Mouse (Mus musculus): ENCODE measurements around the gene Gfod1. TPM values are rescaled to one million over a fixed set of nuclear protein-coding genes. Genes with fewer than 3 reads are reported as not detected.

The Gfod1 gene
- polyA plus RNA-seq, 1 experiment from 2014 or later: 0.93 TPM

- H3K27ac ChIP-seq (ENCODE audit: low read length): peak overlapping the region; percentile 75
- H3K9ac ChIP-seq (ENCODE audit: low read length): peak overlapping the region; percentile 48
- H3K4me2 ChIP-seq (ENCODE audit: low read depth, low read length): peak overlapping the region; percentile 64
- H3K4me1 ChIP-seq (ENCODE audit: control insufficient read depth, insufficient read depth, low read length): peaks cover 38% of the 10 kb centered on the region
- peak overlapping the region; percentile 42 for H3K4me3 ChIP-seq (ENCODE audit: low read length)
- 7% methylated on average over 1 of the region's 2 CpGs for WGBS
- no peaks in the 10 kb centered on the region for H3K36me3 ChIP-seq (ENCODE audit: control insufficient read depth, insufficient read depth)
- H3K27me3 ChIP-seq (ENCODE audit: control insufficient read depth, insufficient read depth, low read length): no peaks in the 10 kb centered on the region
- no peaks in the 10 kb centered on the region for H3K9me3 ChIP-seq (replicated peaks; ENCODE audit: control insufficient read depth, low read length)
- peak; percentile 33 for ATAC-seq (replicated peaks; ENCODE audit: extremely low read depth, insufficient read depth, low FRiP score)
Measured at GRCm38 (mm10) chr13:43191290-43191689, 112.7 kb downstream of the Gfod1 start.

GRCm38 (mm10) chr13:43187736-43188135, 116.2 kb downstream of the Gfod1 start:
- no peak for ATAC-seq (replicated peaks; ENCODE audit: extremely low read depth, insufficient read depth, low FRiP score)
- no peak overlapping the region for H3K4me2 ChIP-seq (ENCODE audit: low read depth, low read length)
- H3K27ac ChIP-seq (ENCODE audit: low read length): no peak overlapping the region
- H3K9me3 ChIP-seq (replicated peaks; ENCODE audit: control insufficient read depth, low read length): no peaks in the 10 kb centered on the region
- H3K27me3 ChIP-seq (ENCODE audit: control insufficient read depth, insufficient read depth, low read length): no peaks in the 10 kb centered on the region
- H3K9ac ChIP-seq (ENCODE audit: low read length): no peak overlapping the region
- 95% methylated on average over 4 of the region's 4 CpGs for WGBS
- H3K36me3 ChIP-seq (ENCODE audit: control insufficient read depth, insufficient read depth): no peaks in the 10 kb centered on the region
- no peak overlapping the region for H3K4me3 ChIP-seq (ENCODE audit: low read length)
- peaks cover 18% of the 10 kb centered on the region for H3K4me1 ChIP-seq (ENCODE audit: control insufficient read depth, insufficient read depth, low read length)

- Histone ChIP-seq H3K9ac (ENCODE audit: low read length) (peak overlapping the region; percentile 64), H3K4me3 (ENCODE audit: low read length) (peak overlapping the region; percentile 45), H3K27me3 (ENCODE audit: control insufficient read depth, insufficient read depth, low read length) (0 out of 2 replicates have a peak, but pooled peaks cover 5% of the 10 kb centered on the region), H3K4me2 (ENCODE audit: low read depth, low read length) (peak overlapping the region; percentile 60), H3K27ac (ENCODE audit: low read length) (no peak overlapping the region), H3K4me1 (ENCODE audit: control insufficient read depth, insufficient read depth, low read length) (no peaks in the 10 kb centered on the region), H3K9me3 (replicated peaks; ENCODE audit: control insufficient read depth, low read length) (no peaks in the 10 kb centered on the region), H3K36me3 (ENCODE audit: control insufficient read depth, insufficient read depth) (no peaks in the 10 kb centered on the region)
- WGBS: 51% methylated on average over 8 of the region's 8 CpGs
- no peak for ATAC-seq (replicated peaks; ENCODE audit: extremely low read depth, insufficient read depth, low FRiP score)
Measured at GRCm38 (mm10) chr13:43183248-43184055, 120.5 kb downstream of the Gfod1 start.

- Histone ChIP-seq H3K9ac (ENCODE audit: low read length) (peak overlapping the region; percentile 64), H3K36me3 (ENCODE audit: control insufficient read depth, insufficient read depth) (no peaks in the 10 kb centered on the region), H3K4me2 (ENCODE audit: low read depth, low read length) (peak overlapping the region; percentile 60), H3K27me3 (ENCODE audit: control insufficient read depth, insufficient read depth, low read length) (0 out of 2 replicates have a peak, but pooled peaks cover 5% of the 10 kb centered on the region), H3K4me1 (ENCODE audit: control insufficient read depth, insufficient read depth, low read length) (no peaks in the 10 kb centered on the region), H3K4me3 (ENCODE audit: low read length) (peak overlapping the region; percentile 45), H3K9me3 (replicated peaks; ENCODE audit: control insufficient read depth, low read length) (no peaks in the 10 kb centered on the region), H3K27ac (ENCODE audit: low read length) (no peak overlapping the region)
- WGBS: 8% methylated on average over 14 of the region's 14 CpGs
- ATAC-seq (replicated peaks; ENCODE audit: extremely low read depth, insufficient read depth, low FRiP score): no peak
Measured at GRCm38 (mm10) chr13:43182465-43183201, 121.3 kb downstream of the Gfod1 start.

- Histone ChIP-seq H3K4me1 (ENCODE audit: control insufficient read depth, insufficient read depth, low read length) (no peaks in the 10 kb centered on the region), H3K9me3 (replicated peaks; ENCODE audit: control insufficient read depth, low read length) (no peaks in the 10 kb centered on the region), H3K9ac (ENCODE audit: low read length) (no peak overlapping the region), H3K27ac (ENCODE audit: low read length) (no peak overlapping the region), H3K36me3 (ENCODE audit: control insufficient read depth, insufficient read depth) (no peaks in the 10 kb centered on the region), H3K27me3 (ENCODE audit: control insufficient read depth, insufficient read depth, low read length) (0 out of 2 replicates have a peak, but pooled peaks cover 5% of the 10 kb centered on the region), H3K4me3 (ENCODE audit: low read length) (no peak overlapping the region), H3K4me2 (ENCODE audit: low read depth, low read length) (no peak overlapping the region)
- no peak for ATAC-seq (replicated peaks; ENCODE audit: extremely low read depth, insufficient read depth, low FRiP score)
- WGBS: 68% methylated on average over 7 of the region's 7 CpGs
Measured at GRCm38 (mm10) chr13:43181104-43181503, 122.9 kb downstream of the Gfod1 start.

- Histone ChIP-seq H3K9me3 (replicated peaks; ENCODE audit: control insufficient read depth, low read length) (no peaks in the 10 kb centered on the region), H3K9ac (ENCODE audit: low read length) (no peak overlapping the region), H3K4me3 (ENCODE audit: low read length) (no peak overlapping the region), H3K27me3 (ENCODE audit: control insufficient read depth, insufficient read depth, low read length) (0 out of 2 replicates have a peak, but pooled peaks cover 5% of the 10 kb centered on the region), H3K27ac (ENCODE audit: low read length) (no peak overlapping the region), H3K4me2 (ENCODE audit: low read depth, low read length) (no peak overlapping the region), H3K4me1 (ENCODE audit: control insufficient read depth, insufficient read depth, low read length) (peaks cover under 1% of the 10 kb centered on the region; the same call in 1 of the 2 replicates), H3K36me3 (ENCODE audit: control insufficient read depth, insufficient read depth) (no peaks in the 10 kb centered on the region)
- WGBS: 81% methylated on average over 7 of the region's 7 CpGs
- ATAC-seq (replicated peaks; ENCODE audit: extremely low read depth, insufficient read depth, low FRiP score): no peak
Measured at GRCm38 (mm10) chr13:43177317-43177716, 126.7 kb downstream of the Gfod1 start.

- Histone ChIP-seq H3K36me3 (ENCODE audit: control insufficient read depth, insufficient read depth) (no peaks in the 10 kb centered on the region), H3K9ac (ENCODE audit: low read length) (no peak overlapping the region), H3K4me1 (ENCODE audit: control insufficient read depth, insufficient read depth, low read length) (peaks cover 7% of the 10 kb centered on the region), H3K4me2 (ENCODE audit: low read depth, low read length) (no peak overlapping the region), H3K27ac (ENCODE audit: low read length) (no peak overlapping the region), H3K4me3 (ENCODE audit: low read length) (no peak overlapping the region), H3K27me3 (ENCODE audit: control insufficient read depth, insufficient read depth, low read length) (0 out of 2 replicates have a peak, but pooled peaks cover 3% of the 10 kb centered on the region), H3K9me3 (replicated peaks; ENCODE audit: control insufficient read depth, low read length) (no peaks in the 10 kb centered on the region)
- no peak for ATAC-seq (replicated peaks; ENCODE audit: extremely low read depth, insufficient read depth, low FRiP score)
- WGBS: 92% methylated on average over 3 of the region's 3 CpGs
Measured at GRCm38 (mm10) chr13:43176676-43177075, 127.3 kb downstream of the Gfod1 start.

- Histone ChIP-seq H3K4me2 (ENCODE audit: low read depth, low read length) (no peak overlapping the region), H3K27me3 (ENCODE audit: control insufficient read depth, insufficient read depth, low read length) (no peaks in the 10 kb centered on the region), H3K36me3 (ENCODE audit: control insufficient read depth, insufficient read depth) (no peaks in the 10 kb centered on the region), H3K4me1 (ENCODE audit: control insufficient read depth, insufficient read depth, low read length) (peaks cover 9% of the 10 kb centered on the region), H3K27ac (ENCODE audit: low read length) (no peak overlapping the region), H3K9ac (ENCODE audit: low read length) (no peak overlapping the region), H3K4me3 (ENCODE audit: low read length) (no peak overlapping the region), H3K9me3 (replicated peaks; ENCODE audit: control insufficient read depth, low read length) (no peaks in the 10 kb centered on the region)
- 13% methylated on average over 9 of the region's 9 CpGs for WGBS
- ATAC-seq (replicated peaks; ENCODE audit: extremely low read depth, insufficient read depth, low FRiP score): no peak
Measured at GRCm38 (mm10) chr13:43173262-43173661, 130.7 kb downstream of the Gfod1 start.
